Mouse (Mus musculus) heart, postnatal 0 days (tissue): ENCODE results near the gene Eef2k. TPM values are rescaled to one million over a fixed set of nuclear protein-coding genes. Genes with fewer than 3 reads are reported as not detected.

Experiments used
- ATAC-seq: fragments of 200-750 bp; cut with Nextera tagmentation; 2 replicates; pipeline ENCODE4 v1.8.0; 2017; ENCODE audit warnings: low read depth, moderate number of reproducible peaks, moderate library complexity; ENCODE audit not compliant: insufficient read depth
- DNase-seq: peaks from one replicate; pipeline ENCODE4 v3.0.0-alpha.2; 2016; ENCODE audit warnings: low spot score
- H3K27ac ChIP-seq: fragments of 300-500 bp; sonication (generic); 2 replicates; pipeline ENCODE4 v1.5.1; 2014; ENCODE audit warnings: low read depth, mild to moderate bottlenecking
- H3K27me3 ChIP-seq: fragments of 300-500 bp; sonication (generic); 2 replicates; pipeline ENCODE4 v1.6.1; 2014; ENCODE audit warnings: low read length, mixed read lengths; ENCODE audit not compliant: control insufficient read depth, insufficient read depth
- H3K36me3 ChIP-seq: fragments of 300-500 bp; sonication (generic); replicated peaks from 2 replicates; pipeline ENCODE4 v1.6.1; 2014; ENCODE audit warnings: low read length, mixed read lengths; ENCODE audit not compliant: control insufficient read depth, insufficient read depth
- H3K4me1 ChIP-seq: fragments of 300-500 bp; sonication (generic); 2 replicates; pipeline ENCODE4 v1.6.1; 2014; ENCODE audit warnings: antibody characterized with exemption; ENCODE audit not compliant: control insufficient read depth, insufficient read depth
- H3K4me2 ChIP-seq: fragments of 300-500 bp; sonication (generic); 2 replicates; pipeline ENCODE4 v1.6.1; 2014; ENCODE audit warnings: low read depth, mild to moderate bottlenecking, low read length, moderate library complexity
- H3K4me3 ChIP-seq: fragments of 300-500 bp; sonication (generic); 2 replicates; pipeline ENCODE4 v1.5.1; 2014; ENCODE audit warnings: low read depth, low read length
- H3K9ac ChIP-seq: fragments of 300-500 bp; sonication (generic); replicated peaks from 2 replicates; pipeline ENCODE4 v1.6.1; 2014; ENCODE audit warnings: low read depth, low read length, mixed read lengths
- H3K9me3 ChIP-seq: fragments of 300-500 bp; sonication (generic); replicated peaks from 2 replicates; pipeline ENCODE4 v1.6.1; 2016; ENCODE audit warnings: low read length; ENCODE audit not compliant: control insufficient read depth
- CTCF ChIP-seq: IDR thresholded peaks from 2 replicates; pipeline ENCODE4 v1.5.1; 2016; ENCODE audit warnings: antibody characterized with exemption, control low read depth, low read depth
- EP300 ChIP-seq: IDR thresholded peaks from 2 replicates; pipeline ENCODE4 v1.6.1; 2016; ENCODE audit warnings: antibody characterized with exemption, low read depth
- WGBS: fragments of 180-500 bp; shearing (Covaris S2); extraction: QIAGEN DNeasy Blood & Tissue Kit; methylation state at CpG from one replicate; pipeline ENCODE4 v1.1.7; 2014; 5-methylcytosine and 5-hydroxymethylcytosine counted together
- polyA plus RNA-seq: library from polyadenylated mRNA; unstranded; fragments of >200 nt; fragmentation: Nextera tagmentation; extraction: Ambion mirVana; gene quantifications from 2 replicates; pipeline ENCODE4 v1.2.1, GENCODE M21; 2015
- total RNA-seq: library from RNA; depleted of rRNA; stranded (reverse); fragments of >200 nt; gene quantifications from 2 replicates; pipeline ENCODE4 v1.2.3, GENCODE M21; 2014; ENCODE audit warnings: low replicate concordance

Gene Eef2k
- total and polyA plus RNA-seq, 2 experiments from 2014 or later: 23.6 to 31.9 TPM

- 52% methylated on average over 5 of the region's 5 CpGs for WGBS
- ATAC-seq (no peak), DNase-seq (no peak)
- Histone ChIP-seq H3K27me3 (no peaks in the 10 kb centered on the region), H3K4me1 (no peaks in the 10 kb centered on the region), H3K4me3 (no peak overlapping the region), H3K27ac (peak overlapping the region; percentile 37; the same call in 1 of the 2 replicates), H3K9ac (no peak overlapping the region), H3K4me2 (no peak overlapping the region), H3K9me3 (no peaks in the 10 kb centered on the region), H3K36me3 (no peaks in the 10 kb centered on the region)
- TF ChIP-seq CTCF (no peak), EP300 (no peak)
Measured at GRCm38 (mm10) chr7:120838436-120839160, 4.0 kb upstream of the Eef2k start.

- TF ChIP-seq EP300 (no peak), CTCF (no peak)
- Histone ChIP-seq H3K9ac (no peak overlapping the region), H3K27ac (no peak overlapping the region), H3K4me2 (no peak overlapping the region), H3K36me3 (no peaks in the 10 kb centered on the region), H3K4me1 (peaks cover 10% of the 10 kb centered on the region), H3K9me3 (no peaks in the 10 kb centered on the region), H3K4me3 (no peak overlapping the region), H3K27me3 (no peaks in the 10 kb centered on the region)
- DNase-seq (no peak), ATAC-seq (no peak)
- WGBS: 60% methylated on average over 2 of the region's 2 CpGs
Measured at GRCm38 (mm10) chr7:120839786-120840185, 2.8 kb upstream of the Eef2k start.

DNA sequence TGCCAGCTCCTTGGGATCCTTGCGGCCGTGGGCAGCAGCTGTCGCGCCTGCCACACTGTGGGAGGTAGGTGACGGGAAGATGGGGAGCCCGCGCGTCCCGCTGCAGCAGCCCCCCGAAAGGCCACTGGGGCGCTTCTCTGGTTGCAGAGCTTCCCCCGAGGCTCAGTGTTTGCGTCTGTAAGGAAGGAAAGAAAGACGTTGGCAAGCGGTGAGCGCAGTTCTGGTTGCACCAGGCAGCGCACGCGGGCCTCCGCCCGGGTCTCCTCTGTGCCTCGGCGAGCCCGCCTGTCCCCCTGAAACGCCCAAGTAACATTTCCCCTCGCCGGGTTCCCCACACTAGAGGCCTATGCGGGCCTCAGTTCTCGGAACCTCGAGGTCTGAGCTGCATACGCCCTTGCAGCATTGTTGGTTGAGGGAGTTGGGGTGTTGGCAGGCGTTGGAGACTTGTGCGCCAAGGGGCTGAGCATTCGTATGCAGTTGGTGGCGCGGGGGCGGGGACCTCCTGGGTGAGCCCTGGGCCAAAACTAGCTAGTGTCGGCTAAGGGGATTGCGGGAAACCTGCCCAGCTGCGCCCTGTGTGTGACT lies 498 bp downstream of the Eef2k start:
- H3K4me3 ChIP-seq: peak overlapping the region; percentile 82
- no peaks in the 10 kb centered on the region for H3K9me3 ChIP-seq
- peak overlapping the region; percentile 80 for H3K9ac ChIP-seq
- under 1% methylated on average over 39 of the region's 40 CpGs for WGBS
- H3K27ac ChIP-seq: peak overlapping the region; percentile 95
- H3K4me1 ChIP-seq: peaks cover 19% of the 10 kb centered on the region
- H3K4me2 ChIP-seq: peak overlapping the region; percentile 88
- ATAC-seq (peak; percentile 78), DNase-seq (peak; percentile 89)
- TF ChIP-seq CTCF (no peak), EP300 (no peak)
- H3K27me3 ChIP-seq: no peaks in the 10 kb centered on the region
- 0 out of 2 replicates have a peak, but pooled peaks cover 5% of the 10 kb centered on the region for H3K36me3 ChIP-seq

DNA sequence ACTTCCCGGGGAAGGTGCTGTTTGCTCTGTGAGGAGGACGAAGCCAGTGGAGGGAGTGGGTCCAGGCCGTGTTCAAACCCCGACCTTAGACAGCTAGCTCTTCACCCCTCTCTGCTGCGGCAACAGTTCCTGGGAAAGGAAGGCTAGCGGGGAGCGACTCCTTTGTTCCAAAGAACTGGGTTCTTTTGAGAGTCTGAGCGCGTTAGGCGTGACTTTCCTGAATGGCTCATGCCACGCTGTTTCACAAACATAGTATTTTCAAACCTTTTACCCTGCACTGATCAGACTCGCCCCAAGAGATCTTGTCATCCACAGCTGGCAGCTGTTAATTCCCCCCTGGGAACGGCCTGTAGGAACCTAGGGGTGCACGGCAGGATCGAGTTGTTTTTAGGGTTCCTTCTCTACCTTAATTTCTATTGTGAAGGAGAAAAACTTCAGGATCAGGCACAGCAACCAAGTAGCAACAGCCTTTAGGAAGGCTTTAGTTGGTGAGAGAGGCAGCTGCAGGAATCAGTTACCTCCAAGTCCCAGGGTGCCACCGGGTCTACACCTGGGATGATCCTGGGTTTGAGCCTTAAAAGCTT lies 1.3 kb downstream of the Eef2k start:
- DNase-seq (no peak), ATAC-seq (no peak)
- H3K9ac ChIP-seq: peak overlapping the region; percentile 80
- peak overlapping the region; percentile 82 for H3K4me3 ChIP-seq
- no peaks in the 10 kb centered on the region for H3K9me3 ChIP-seq
- H3K36me3 ChIP-seq: 0 out of 2 replicates have a peak, but pooled peaks cover 5% of the 10 kb centered on the region
- H3K27ac ChIP-seq: peak overlapping the region; percentile 95
- peak overlapping the region; percentile 88 for H3K4me2 ChIP-seq
- no peaks in the 10 kb centered on the region for H3K27me3 ChIP-seq
- H3K4me1 ChIP-seq: peaks cover 22% of the 10 kb centered on the region
- WGBS: 7% methylated on average over 16 of the region's 16 CpGs
- TF ChIP-seq EP300 (no peak), CTCF (no peak)

GRCm38 (mm10) chr7:120844689-120845088 lies 2.1 kb downstream of the Eef2k start:
- Histone ChIP-seq H3K9ac (no peak overlapping the region), H3K27ac (no peak overlapping the region)
- no peak for ATAC-seq

More at GRCm38 (mm10) chr7:120844689-120845088, 2.1 kb downstream of the Eef2k start:
- Histone ChIP-seq H3K4me3 (0 out of 2 replicates have a peak overlapping the region, but pooled peaks have one; percentile 82), H3K27me3 (no peaks in the 10 kb centered on the region), H3K4me1 (peaks cover 24% of the 10 kb centered on the region), H3K36me3 (0 out of 2 replicates have a peak, but pooled peaks cover 5% of the 10 kb centered on the region), H3K9me3 (no peaks in the 10 kb centered on the region), H3K4me2 (peak overlapping the region; percentile 88)
- TF ChIP-seq CTCF (no peak), EP300 (no peak)
- 64% methylated on average over 9 of the region's 9 CpGs for WGBS
- no peak for DNase-seq
